Mouse (Mus musculus): ENCODE results near the gene Sbk3. TPM values are rescaled to one million over a fixed set of nuclear protein-coding genes. Genes with fewer than 3 reads are reported as not detected.
A peak's percentile ranks its signal among the peaks of the same experiment; 100 is the strongest.

The Sbk3 gene
- polyA plus RNA-seq, 1 experiment from 2014 or later, result 0.27 TPM

- ATAC-seq (replicated peaks), result no peak
- Histone ChIP-seq H3K4me2 (replicated peaks) (no peak overlapping the region), H3K27ac (replicated peaks) (no peak overlapping the region), H3K9ac (replicated peaks) (no peak overlapping the region), H3K27me3 (no peaks in the 10 kb centered on the region), H3K9me3 (no peaks in the 10 kb centered on the region), H3K4me1 (peaks cover 35% of the 10 kb centered on the region), H3K36me3 (peaks cover 23% of the 10 kb centered on the region), H3K4me3 (no peak overlapping the region)
- WGBS, result 98% methylated on average over 2 of the region's 2 CpGs
These were observed 53.5 kb downstream of the Sbk3 start for GRCm38 (mm10) chr7:4917494-4917893.

GRCm38 (mm10) chr7:4915669-4916416 is 55.1 kb downstream of the Sbk3 start:
- ATAC-seq (replicated peaks), result peak; percentile 63
- Histone ChIP-seq H3K9me3 (no peaks in the 10 kb centered on the region), H3K4me3 (peak overlapping the region; percentile 69), H3K27me3 (no peaks in the 10 kb centered on the region), H3K36me3 (peaks cover 22% of the 10 kb centered on the region), H3K4me1 (peaks cover 21% of the 10 kb centered on the region), H3K9ac (replicated peaks) (peak overlapping the region; percentile 76), H3K4me2 (replicated peaks) (peak overlapping the region; percentile 75), H3K27ac (replicated peaks) (peak overlapping the region; percentile 97)
- 16% methylated on average over 14 of the region's 14 CpGs for WGBS

Other genes starting within 250 kb of the Sbk3 start
- gene Tmem150b, start 245.9 kb downstream of the Sbk3 start, polyA plus RNA-seq (2015; fragmentation: Nextera tagmentation; extraction: Ambion mirVana), result 0.08 and 0.24 TPM in 2 replicates
- gene Kmt5c, start 231.1 kb downstream of the Sbk3 start, polyA plus RNA-seq (2015; fragmentation: Nextera tagmentation; extraction: Ambion mirVana), result 64.3 and 70.6 TPM in 2 replicates
- gene Cox6b2, start 218.1 kb downstream of the Sbk3 start, polyA plus RNA-seq (2015; fragmentation: Nextera tagmentation; extraction: Ambion mirVana), result 13.7 and 14.1 TPM in 2 replicates
- not detected in 2 replicates for gene Fam71e2, start 199.9 kb downstream of the Sbk3 start, polyA plus RNA-seq (2015; fragmentation: Nextera tagmentation; extraction: Ambion mirVana)
- gene Il11, start 188.3 kb downstream of the Sbk3 start, polyA plus RNA-seq (2015; fragmentation: Nextera tagmentation; extraction: Ambion mirVana), result 0.56 and 1.2 TPM in 2 replicates
- not detected in 2 replicates for gene Tmem190, start 188.2 kb downstream of the Sbk3 start, polyA plus RNA-seq (2015; fragmentation: Nextera tagmentation; extraction: Ambion mirVana)
- 3.5 TPM in 2 replicates for gene Tmem238, start 181.5 kb downstream of the Sbk3 start, polyA plus RNA-seq (2015; fragmentation: Nextera tagmentation; extraction: Ambion mirVana)
- 224 and 256 TPM in 2 replicates for gene Rpl28, start 178.3 kb downstream of the Sbk3 start, polyA plus RNA-seq (2015; fragmentation: Nextera tagmentation; extraction: Ambion mirVana)
- 363 and 383 TPM in 2 replicates for gene Ube2s, start 158.6 kb downstream of the Sbk3 start, polyA plus RNA-seq (2015; fragmentation: Nextera tagmentation; extraction: Ambion mirVana)
- 8.8 and 10.7 TPM in 2 replicates for gene Shisa7, start 126.5 kb downstream of the Sbk3 start, polyA plus RNA-seq (2015; fragmentation: Nextera tagmentation; extraction: Ambion mirVana)
- 3.7 and 4.8 TPM in 2 replicates for gene Isoc2b, start 100.9 kb downstream of the Sbk3 start, polyA plus RNA-seq (2015; fragmentation: Nextera tagmentation; extraction: Ambion mirVana)
- 0.65 and 0.76 TPM in 2 replicates for gene Isoc2a, start 94.0 kb downstream of the Sbk3 start, polyA plus RNA-seq (2015; fragmentation: Nextera tagmentation; extraction: Ambion mirVana)
- 0.31 and 0.33 TPM in 2 replicates for gene Gm36210, start 64.7 kb downstream of the Sbk3 start, polyA plus RNA-seq (2015; fragmentation: Nextera tagmentation; extraction: Ambion mirVana)
- gene Zfp628, start 56.0 kb downstream of the Sbk3 start, polyA plus RNA-seq (2015; fragmentation: Nextera tagmentation; extraction: Ambion mirVana), result 4.0 and 4.2 TPM in 2 replicates
- gene Nat14, start 49.1 kb downstream of the Sbk3 start, polyA plus RNA-seq (2015; fragmentation: Nextera tagmentation; extraction: Ambion mirVana), result 35.2 and 39.3 TPM in 2 replicates
- gene Ssc5d, start 45.4 kb downstream of the Sbk3 start, polyA plus RNA-seq (2015; fragmentation: Nextera tagmentation; extraction: Ambion mirVana), result 0.24 and 0.32 TPM in 2 replicates
- gene Sbk2, start 6.8 kb downstream of the Sbk3 start, polyA plus RNA-seq (2015; fragmentation: Nextera tagmentation; extraction: Ambion mirVana), result not detected in 2 replicates
- gene Zfp579, start 25.0 kb upstream of the Sbk3 start, polyA plus RNA-seq (2015; fragmentation: Nextera tagmentation; extraction: Ambion mirVana), result 58.9 and 60.9 TPM in 2 replicates
- gene Zfp524, start 43.2 kb upstream of the Sbk3 start, polyA plus RNA-seq (2015; fragmentation: Nextera tagmentation; extraction: Ambion mirVana), result 11.6 and 12.5 TPM in 2 replicates
- gene Fiz1, start 43.5 kb upstream of the Sbk3 start, polyA plus RNA-seq (2015; fragmentation: Nextera tagmentation; extraction: Ambion mirVana), result 52.1 TPM in 2 replicates
- 0.89 TPM in 1 of 2 replicates, not detected in the other for gene Gm44973, start 44.3 kb upstream of the Sbk3 start, polyA plus RNA-seq (2015; fragmentation: Nextera tagmentation; extraction: Ambion mirVana)
- gene Zfp865, start 49.2 kb upstream of the Sbk3 start, polyA plus RNA-seq (2015; fragmentation: Nextera tagmentation; extraction: Ambion mirVana), result 6.1 and 6.5 TPM in 2 replicates
- 39.7 and 45.8 TPM in 2 replicates for gene Ccdc106, start 49.4 kb upstream of the Sbk3 start, polyA plus RNA-seq (2015; fragmentation: Nextera tagmentation; extraction: Ambion mirVana)
- not detected in 2 replicates for gene 4632433K11Rik, start 63.0 kb upstream of the Sbk3 start, polyA plus RNA-seq (2015; fragmentation: Nextera tagmentation; extraction: Ambion mirVana)
- gene Zfp784, start 67.3 kb upstream of the Sbk3 start, polyA plus RNA-seq (2015; fragmentation: Nextera tagmentation; extraction: Ambion mirVana), result 7.8 and 8.5 TPM in 2 replicates
- 53.0 and 54.1 TPM in 2 replicates for gene Zfp580, start 80.4 kb upstream of the Sbk3 start, polyA plus RNA-seq (2015; fragmentation: Nextera tagmentation; extraction: Ambion mirVana)
- gene U2af2, start 91.0 kb upstream of the Sbk3 start, polyA plus RNA-seq (2015; fragmentation: Nextera tagmentation; extraction: Ambion mirVana), result 136 TPM in 2 replicates
- gene Epn1, start 109.1 kb upstream of the Sbk3 start, polyA plus RNA-seq (2015; fragmentation: Nextera tagmentation; extraction: Ambion mirVana), result 94.5 and 96.9 TPM in 2 replicates
- 0.13 TPM in 1 of 2 replicates, not detected in the other for gene Rfpl4, start 145.8 kb upstream of the Sbk3 start, polyA plus RNA-seq (2015; fragmentation: Nextera tagmentation; extraction: Ambion mirVana)
- 0.19 TPM in 1 of 2 replicates, not detected in the other for gene Rasl2-9, start 154.8 kb upstream of the Sbk3 start, polyA plus RNA-seq (2015; fragmentation: Nextera tagmentation; extraction: Ambion mirVana)
- 0.01 TPM in 1 of 2 replicates, not detected in the other for gene Vmn1r55, start 178.5 kb upstream of the Sbk3 start, polyA plus RNA-seq (2015; fragmentation: Nextera tagmentation; extraction: Ambion mirVana)
- gene Vmn1r56, start 225.6 kb upstream of the Sbk3 start, polyA plus RNA-seq (2015; fragmentation: Nextera tagmentation; extraction: Ambion mirVana), result not detected in 2 replicates
- not detected in 2 replicates for gene Vmn1r57, start 247.3 kb upstream of the Sbk3 start, polyA plus RNA-seq (2015; fragmentation: Nextera tagmentation; extraction: Ambion mirVana)